Mouse (Mus musculus): ENCODE data around the gene Arhgap23.

DNA sequence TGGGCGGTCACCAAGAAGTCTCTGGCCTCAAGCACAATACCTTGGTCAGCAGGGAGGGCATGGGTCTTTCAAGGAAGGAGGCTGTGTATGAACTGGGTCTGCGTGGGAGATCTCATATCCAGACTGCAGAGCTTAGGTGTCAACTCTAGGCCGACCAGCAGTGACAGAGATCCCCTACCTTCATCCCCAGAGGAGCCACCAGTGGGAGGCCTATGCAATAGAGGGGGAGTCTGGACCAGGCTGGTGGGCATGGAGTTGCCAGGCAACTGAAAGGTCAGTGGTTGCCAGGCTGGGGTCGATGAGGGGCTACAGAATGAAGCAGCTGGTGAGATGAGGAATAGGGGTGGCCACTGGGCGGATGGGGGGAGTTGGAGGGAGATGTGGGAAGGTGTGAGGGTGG lies 124.3 kb downstream of the Arhgap23 start:
- no peak for TF ChIP-seq POLR2A (IDR thresholded peaks at IDR 0.05; ENCODE audit: borderline replicate concordance, insufficient read depth, low read length)
- no peak for TF ChIP-seq CTCF (IDR thresholded peaks at IDR 0.05; ENCODE audit: borderline replicate concordance, insufficient read depth, low read depth, low read length)

All from cerebellum, adult 2 months (tissue).